ENCODE assay signal across 19 mouse cellular contexts in genomic region chr13:6240855-6241254, GRCm38 (mm10).
A peak's percentile ranks its signal among the peaks of the same experiment; 100 is the strongest.
DNase-seq lines count a peak whose midpoint lies in the region; ATAC-seq and TF ChIP-seq lines count a peak whose summit lies in the region.
"Had no signal": no experiment of that assay in that cellular context is flagged by ENCODE, and none has a peak within 500 bp of the region (broad histone marks: within the 10 kb centered on the region; RNA-seq: fewer than 3 reads in every experiment).

No protein-coding gene starts in this region.

- WGBS in heart, adult 2 months = 34% methylated on average over 3 of the region's 3 CpGs
- 51% methylated on average over 3 of the region's 3 CpGs for WGBS in lung, adult 2 months

- no peaks in the 10 kb centered on the region for H3K27me3 ChIP-seq in heart, adult 2 months (ENCODE audit: control insufficient read depth, insufficient read depth, low read length)
- H3K27me3 ChIP-seq: heart, embryonic 13.5 days; megakaryocyte, embryonic 14.5 days had no signal

- ATAC-seq in megakaryocyte, adult 5-6 weeks (ENCODE audit: poor library complexity, severe bottlenecking) = peak; percentile 37; the same call in 1 of the 2 replicates
- ATAC-seq: forebrain, embryonic 14.5 days; inflammation-experienced regulatory T-cells, adult 6 months had no signal

- no peaks in the 10 kb centered on the region for H3K79me2 ChIP-seq in heart, adult 2 months (replicated peaks; ENCODE audit: control insufficient read depth, insufficient read depth, low read length)

- TF ChIP-seq EP300 in heart, adult 2 months (IDR thresholded peaks at IDR 0.05; ENCODE audit: insufficient read depth, low read depth, low read length) = no peak

- TF ChIP-seq CTCF in heart, adult 2 months (IDR thresholded peaks at IDR 0.05) = peak; percentile 38
- TF ChIP-seq CTCF in lung, adult 2 months (IDR thresholded peaks at IDR 0.05; ENCODE audit: insufficient read depth, low read length) = peak; percentile 34; the same call in 1 of the 2 replicates

- H3K4me1 ChIP-seq in heart, adult 2 months (ENCODE audit: control insufficient read depth, insufficient read depth, low read length) = peaks cover 3% of the 10 kb centered on the region
- no peaks in the 10 kb centered on the region for H3K4me1 ChIP-seq in lung, adult 2 months (ENCODE audit: control insufficient read depth, insufficient read depth, low read length)
- H3K4me1 ChIP-seq: heart, embryonic 13.5 days; megakaryocyte, embryonic 14.5 days had no signal

- H3K36me3 ChIP-seq in heart, adult 2 months (ENCODE audit: control insufficient read depth, insufficient read depth, low read length) = peaks cover 2% of the 10 kb centered on the region; the same call in 1 of the 2 replicates
- H3K36me3 ChIP-seq: heart, embryonic 13.5 days had no signal

- intact Hi-C loops in heart, adult 2 months (cut with DNase I) = no loop called here

- no peak overlapping the region for H3K9ac ChIP-seq in heart, adult 2 months (ENCODE audit: low read depth, low read length)
- H3K9ac ChIP-seq: heart, embryonic 13.5 days had no signal

- H3K4me3 ChIP-seq in heart, adult 2 months = no peak overlapping the region
- H3K4me3 ChIP-seq in lung, adult 2 months (replicated peaks; ENCODE audit: extremely low read depth, low read depth, low read length) = no peak overlapping the region
- H3K4me3 ChIP-seq: heart, embryonic 13.5 days; megakaryocyte, embryonic 14.5 days; myocyte had no signal

- no peak overlapping the region for H3K27ac ChIP-seq in heart, adult 2 months
- H3K27ac ChIP-seq: heart, embryonic 13.5 days had no signal

- DNase-seq in heart, adult 2 months = no peak
- no peak for DNase-seq in heart, adult 9 months (ENCODE audit: low spot score in 2 of 2)
- no peak for DNase-seq in lung, adult 2 months
- DNase-seq in lung, postnatal 14 days = no peak
- DNase-seq in embryo, embryonic 10.5 days (ENCODE audit: low spot score) = peak; percentile 28
- DNase-seq in right cerebral cortex, adult 18-20 months = no peak
- DNase-seq in left cerebral cortex, adult 18-20 months (ENCODE audit: low spot score in 2 of 2) = no peak
- DNase-seq: cerebellum, adult 18-20 months; heart, postnatal 4 days; kidney, postnatal 14 days; left cerebral cortex, postnatal 4 days; lung, adult 18-20 months; thymus, postnatal 36 days had no signal

- no peak for TF ChIP-seq POLR2A in heart, adult 2 months (IDR thresholded peaks at IDR 0.05; ENCODE audit: insufficient read depth, low read depth, low read length)
- no peak for TF ChIP-seq POLR2A in lung, adult 2 months (IDR thresholded peaks at IDR 0.05; ENCODE audit: borderline replicate concordance, extremely low read depth, low read depth, low read length)
